Mouse (Mus musculus): ENCODE measurements around the gene Erbb2.

- TF ChIP-seq CTCF (IDR thresholded peaks at IDR 0.05; ENCODE audit: extremely low read depth, insufficient read length, insufficient replicate concordance, low read depth, low read length) (no peak), POLR2A (IDR thresholded peaks at IDR 0.05; ENCODE audit: low read depth, low read length) (no peak)
Measured at GRCm38 (mm10) chr11:98445238-98445637, 33.0 kb downstream of the Erbb2 start.

Data from small intestine, adult 2 months (tissue).